Mouse (Mus musculus): ENCODE results near the gene E2f4. TPM values are rescaled to one million over a fixed set of nuclear protein-coding genes. Genes with fewer than 3 reads are reported as not detected.

The E2f4 gene
- polyA plus RNA-seq, 1 experiment from 2014 or later, result 58.7 TPM

GRCm38 (mm10) chr8:105354549-105354948 lies 57.1 kb downstream of the E2f4 start:
- Histone ChIP-seq H3K36me3 (peaks cover 7% of the 10 kb centered on the region), H3K9ac (no peak overlapping the region), H3K4me1 (peaks cover 22% of the 10 kb centered on the region), H3K27me3 (replicated peaks) (peaks cover 19% of the 10 kb centered on the region), H3K27ac (replicated peaks) (no peak overlapping the region), H3K9me3 (no peaks in the 10 kb centered on the region), H3K4me3 (no peak overlapping the region), H3K4me2 (no peak overlapping the region)
- 79% methylated on average over 4 of the region's 4 CpGs for WGBS
- no peak for ATAC-seq (ENCODE audit: extremely low read depth, insufficient number of reproducible peaks, low FRiP score, low TSS enrichment)

MicroRNA genes within 50 kb of the gene (microRNA counts, 519-probe panel; counts per million panel counts)
- 3,480 counts per million, percentile 70 among the panel's probes with 10 or more counts for microRNA mmu-miR-328

Small RNAs within 50 kb of the gene (microRNA-seq; reads per million reads assigned to microRNA genes)
- gene Gm27320 (not detected), gene Mir328 (295 reads per million, percentile 68 among the genes with 10 or more reads in this experiment)

Other genes with a start within 250 kb of the E2f4 start
- not detected in 2 replicates for gene Ces3a, start 249.1 kb upstream of the E2f4 start, polyA plus RNA-seq (2015; fragmentation: Nextera tagmentation; extraction: Ambion mirVana)
- gene Ces3b, start 213.9 kb upstream of the E2f4 start, polyA plus RNA-seq (2015; fragmentation: Nextera tagmentation; extraction: Ambion mirVana), result not detected in 2 replicates
- not detected in 2 replicates for gene Ces4a, start 165.9 kb upstream of the E2f4 start, polyA plus RNA-seq (2015; fragmentation: Nextera tagmentation; extraction: Ambion mirVana)
- gene Cbfb, start 127.0 kb upstream of the E2f4 start, polyA plus RNA-seq (2015; fragmentation: Nextera tagmentation; extraction: Ambion mirVana), result 39.4 and 43.0 TPM in 2 replicates
- 17.3 and 18.2 TPM in 2 replicates for gene D230025D16Rik, start 72.5 kb upstream of the E2f4 start, polyA plus RNA-seq (2015; fragmentation: Nextera tagmentation; extraction: Ambion mirVana)
- 11.8 and 14.5 TPM in 2 replicates for gene B3gnt9, start 42.5 kb upstream of the E2f4 start, polyA plus RNA-seq (2015; fragmentation: Nextera tagmentation; extraction: Ambion mirVana)
- 18.3 and 18.8 TPM in 2 replicates for gene Tradd, start 33.1 kb upstream of the E2f4 start, polyA plus RNA-seq (2015; fragmentation: Nextera tagmentation; extraction: Ambion mirVana)
- 3.2 and 3.3 TPM in 2 replicates for gene Fbxl8, start 33.0 kb upstream of the E2f4 start, polyA plus RNA-seq (2015; fragmentation: Nextera tagmentation; extraction: Ambion mirVana)
- gene Hsf4, start 27.9 kb upstream of the E2f4 start, polyA plus RNA-seq (2015; fragmentation: Nextera tagmentation; extraction: Ambion mirVana), result 0.15 TPM in 1 of 2 replicates, not detected in the other
- 2.5 and 2.7 TPM in 2 replicates for gene Nol3, start 21.5 kb upstream of the E2f4 start, polyA plus RNA-seq (2015; fragmentation: Nextera tagmentation; extraction: Ambion mirVana)
- 6.0 and 6.5 TPM in 2 replicates for gene 4931428F04Rik, start 7.8 kb upstream of the E2f4 start, polyA plus RNA-seq (2015; fragmentation: Nextera tagmentation; extraction: Ambion mirVana)
- 15.5 and 15.9 TPM in 2 replicates for gene Exoc3l, start 1.6 kb upstream of the E2f4 start, polyA plus RNA-seq (2015; fragmentation: Nextera tagmentation; extraction: Ambion mirVana)
- 2.3 and 2.6 TPM in 2 replicates for gene Elmo3, start 7.9 kb downstream of the E2f4 start, polyA plus RNA-seq (2015; fragmentation: Nextera tagmentation; extraction: Ambion mirVana)
- gene Lrrc29, start 28.6 kb downstream of the E2f4 start, polyA plus RNA-seq (2015; fragmentation: Nextera tagmentation; extraction: Ambion mirVana), result 0.96 and 1.2 TPM in 2 replicates
- 75.9 and 92.9 TPM in 2 replicates for gene Tmem208, start 28.7 kb downstream of the E2f4 start, polyA plus RNA-seq (2015; fragmentation: Nextera tagmentation; extraction: Ambion mirVana)
- gene Fhod1, start 50.3 kb downstream of the E2f4 start, polyA plus RNA-seq (2015; fragmentation: Nextera tagmentation; extraction: Ambion mirVana), result 1.9 and 2.0 TPM in 2 replicates
- gene Slc9a5, start 51.2 kb downstream of the E2f4 start, polyA plus RNA-seq (2015; fragmentation: Nextera tagmentation; extraction: Ambion mirVana), result 1.3 and 1.4 TPM in 2 replicates
- 0.23 and 0.42 TPM in 2 replicates for gene Plekhg4, start 75.6 kb downstream of the E2f4 start, polyA plus RNA-seq (2015; fragmentation: Nextera tagmentation; extraction: Ambion mirVana)
- gene Kctd19, start 115.8 kb downstream of the E2f4 start, polyA plus RNA-seq (2015; fragmentation: Nextera tagmentation; extraction: Ambion mirVana), result not detected in 2 replicates
- 0.08 and 0.28 TPM in 2 replicates for gene Lrrc36, start 115.9 kb downstream of the E2f4 start, polyA plus RNA-seq (2015; fragmentation: Nextera tagmentation; extraction: Ambion mirVana)
- 12.3 TPM in 2 replicates for gene Tppp3, start 173.9 kb downstream of the E2f4 start, polyA plus RNA-seq (2015; fragmentation: Nextera tagmentation; extraction: Ambion mirVana)
- gene Zdhhc1, start 199.2 kb downstream of the E2f4 start, polyA plus RNA-seq (2015; fragmentation: Nextera tagmentation; extraction: Ambion mirVana), result 21.8 and 22.3 TPM in 2 replicates
- 1.2 and 1.5 TPM in 2 replicates for gene Hsd11b2, start 221.1 kb downstream of the E2f4 start, polyA plus RNA-seq (2015; fragmentation: Nextera tagmentation; extraction: Ambion mirVana)

Data from heart, embryonic 13.5 days (tissue).